Mouse (Mus musculus) cerebellum, postnatal 25 days (tissue): ENCODE measurements around the gene Ntan1.
A peak's percentile ranks its signal among the peaks of the same experiment; 100 is the strongest.
"Not testable (repeated sequence)": the region's sequence is repeated elsewhere in the genome, so short reads cannot be mapped to it uniquely, and the experiment has no call there.

ENCODE experiments used
- DNase-seq, 2 experiments: peaks; one replicate each; pipeline ENCODE4 v3.0.0; 2021; ENCODE audit warnings: mixed read lengths in 2 of 2

The Ntan1 gene

GRCm38 (mm10) chr16:13818560-13819393 is at the start of gene Ntan1:
Gene Ntan1 (plus strand): TSS chr16:13818845.
- DNase-seq, result peak; percentile 98 to 99

GRCm38 (mm10) chr16:13771603-13772002 is 47.0 kb upstream of the Ntan1 start:
- not testable (repeated sequence) for DNase-seq

GRCm38 (mm10) chr16:13772051-13772450 is 46.6 kb upstream of the Ntan1 start:
- DNase-seq, result not testable (repeated sequence)

- DNase-seq, result not testable (repeated sequence)
These were observed 44.6 kb upstream of the Ntan1 start for GRCm38 (mm10) chr16:13774011-13774410.

- not testable (repeated sequence) for DNase-seq
These were observed 44.0 kb upstream of the Ntan1 start for GRCm38 (mm10) chr16:13774651-13775050.

GRCm38 (mm10) chr16:13780353-13781036 is 38.1 kb upstream of the Ntan1 start, which contains the start of gene Rrn3:
Gene Rrn3 (plus strand): TSS chr16:13780708.
- peak; percentile 91 to 94 for DNase-seq

GRCm38 (mm10) chr16:13781216-13781615 is 37.4 kb upstream of the Ntan1 start:
- DNase-seq, result no peak

GRCm38 (mm10) chr16:13785932-13786331 is 32.7 kb upstream of the Ntan1 start:
- no peak for DNase-seq

- DNase-seq, result not testable (repeated sequence)
These were observed 25.2 kb upstream of the Ntan1 start for GRCm38 (mm10) chr16:13793441-13793840.

GRCm38 (mm10) chr16:13796746-13797175 is 21.9 kb upstream of the Ntan1 start:
- DNase-seq, result no peak

- no peak for DNase-seq
These were observed 17.4 kb upstream of the Ntan1 start for GRCm38 (mm10) chr16:13801231-13801630.

GRCm38 (mm10) chr16:13804666-13805065 is 14.0 kb upstream of the Ntan1 start:
- DNase-seq, result peak in 1 of 2 experiments; percentile 26

- no peak for DNase-seq
These were observed 11.0 kb upstream of the Ntan1 start for GRCm38 (mm10) chr16:13807616-13808015.

GRCm38 (mm10) chr16:13808410-13808809 is 10.2 kb upstream of the Ntan1 start:
- no peak for DNase-seq

- DNase-seq, result no peak
These were observed 6.5 kb upstream of the Ntan1 start for GRCm38 (mm10) chr16:13812152-13812551.

GRCm38 (mm10) chr16:13813200-13813599 is 5.4 kb upstream of the Ntan1 start:
- DNase-seq, result no peak

- no peak for DNase-seq
These were observed 724 bp downstream of the Ntan1 start for GRCm38 (mm10) chr16:13819394-13819743.

- no peak for DNase-seq
These were observed 1.3 kb downstream of the Ntan1 start for GRCm38 (mm10) chr16:13819806-13820500.

- DNase-seq, result no peak
These were observed 2.1 kb downstream of the Ntan1 start for GRCm38 (mm10) chr16:13820771-13821170.

GRCm38 (mm10) chr16:13825781-13826490 is 7.3 kb downstream of the Ntan1 start:
- no peak for DNase-seq

GRCm38 (mm10) chr16:13826511-13826910 is 7.9 kb downstream of the Ntan1 start:
- DNase-seq, result no peak

- no peak for DNase-seq
These were observed 11.8 kb downstream of the Ntan1 start for GRCm38 (mm10) chr16:13830444-13830843.

- DNase-seq, result no peak
These were observed 13.0 kb downstream of the Ntan1 start for GRCm38 (mm10) chr16:13831606-13832005.
